Mouse (Mus musculus): Measurements from ENCODE around the gene Asgr2. TPM values are rescaled to one million over a fixed set of nuclear protein-coding genes. Genes with fewer than 3 reads are reported as not detected.
A peak's percentile ranks its signal among the peaks of the same experiment; 100 is the strongest.

The Asgr2 gene
- polyA plus RNA-seq (2016; fragmentation: Nextera tagmentation; extraction: Ambion mirVana), result 4.3 and 4.8 TPM in 2 replicates

DNA sequence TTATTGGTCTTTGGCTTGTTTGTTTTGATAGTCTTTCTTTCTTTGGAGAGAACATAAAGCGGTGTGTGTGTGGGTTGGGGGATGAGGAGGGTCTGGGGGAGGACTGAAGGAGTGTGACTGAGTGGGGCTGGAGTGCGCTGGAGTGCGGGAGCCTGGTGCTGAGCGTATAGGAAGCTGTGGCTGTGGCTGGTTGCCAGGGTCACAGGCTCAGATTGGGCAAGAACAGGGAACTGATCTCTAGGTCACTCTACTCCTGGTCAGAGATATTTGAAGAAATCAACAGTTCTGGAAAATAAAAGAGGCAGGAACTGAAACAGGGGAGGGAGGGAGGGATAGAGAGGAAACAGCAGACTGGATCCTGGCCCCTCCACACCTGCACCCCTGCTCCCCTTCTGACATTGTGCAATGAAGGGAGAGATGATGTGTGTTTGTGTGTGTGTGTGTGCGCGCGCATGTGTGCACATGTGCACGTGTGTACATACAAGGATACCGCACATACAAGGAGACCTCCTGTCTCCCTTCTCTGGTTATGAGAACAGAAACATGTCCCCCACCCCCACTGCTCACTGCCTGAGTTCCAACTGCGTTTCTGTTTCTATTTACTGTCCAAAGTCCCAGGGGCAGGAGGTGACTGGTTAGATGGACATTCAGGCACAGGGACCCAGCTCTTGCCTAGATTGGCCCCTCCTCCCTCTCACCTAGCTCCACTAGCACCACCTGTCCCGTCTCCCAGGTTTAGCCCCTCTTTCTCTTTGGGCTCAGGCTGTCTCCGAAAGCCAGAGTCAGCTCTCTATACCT lies at the start of gene Asgr2:
Gene Asgr2 (plus strand): TSS at position 659 of the 798 bp plus-strand sequence.
- Histone ChIP-seq H3K9me3 (replicated peaks) (no peaks in the 10 kb centered on the region), H3K9ac (peak within 1 kb of the TSS; percentile 27; the same call in 1 of the 2 replicates), H3K36me3 (no peaks in the 10 kb centered on the region), H3K4me1 (no peaks in the 10 kb centered on the region), H3K27ac (peak within 1 kb of the TSS; percentile 56), H3K27me3 (replicated peaks) (no peaks in the 10 kb centered on the region), H3K4me3 (no peak within 1 kb of the TSS), H3K4me2 (peak within 1 kb of the TSS; percentile 20; the same call in 1 of the 2 replicates)
- WGBS (ENCODE audit: insufficient replicate concordance), result 56% methylated on average over 12 of the region's 12 CpGs
- ATAC-seq, result peak; percentile 74

DNA sequence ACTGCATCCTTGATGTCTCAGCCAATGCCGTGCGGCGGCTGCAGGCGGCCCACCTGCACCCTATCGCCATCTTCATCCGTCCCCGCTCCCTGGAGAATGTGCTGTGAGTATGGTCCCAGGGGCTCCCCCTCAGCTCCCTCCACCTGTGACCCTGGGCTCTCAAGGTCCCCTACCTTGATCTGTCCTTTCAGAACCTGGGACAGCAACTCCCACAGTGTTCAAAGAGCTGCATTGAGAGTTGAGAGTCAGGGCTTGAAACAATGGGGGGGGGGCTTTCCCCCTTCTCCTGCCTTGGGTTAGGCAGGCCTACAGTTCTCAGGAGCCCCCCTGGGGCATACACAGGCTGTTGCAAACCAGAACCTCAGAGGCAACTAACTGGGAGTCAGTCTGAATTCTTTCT lies 48.8 kb upstream of the Asgr2 start:
- no peak overlapping the region for H3K4me3 ChIP-seq
- 85% methylated on average over 7 of the region's 7 CpGs for WGBS (ENCODE audit: insufficient replicate concordance)
- H3K27me3 ChIP-seq (replicated peaks), result no peaks in the 10 kb centered on the region
- H3K36me3 ChIP-seq, result peaks cover 27% of the 10 kb centered on the region
- no peak for ATAC-seq
- no peak overlapping the region for H3K4me2 ChIP-seq
- H3K9me3 ChIP-seq (replicated peaks), result no peaks in the 10 kb centered on the region
- no peak overlapping the region for H3K27ac ChIP-seq
- H3K4me1 ChIP-seq, result peaks cover 4% of the 10 kb centered on the region; the same call in 1 of the 2 replicates
- H3K9ac ChIP-seq, result no peak overlapping the region

DNA sequence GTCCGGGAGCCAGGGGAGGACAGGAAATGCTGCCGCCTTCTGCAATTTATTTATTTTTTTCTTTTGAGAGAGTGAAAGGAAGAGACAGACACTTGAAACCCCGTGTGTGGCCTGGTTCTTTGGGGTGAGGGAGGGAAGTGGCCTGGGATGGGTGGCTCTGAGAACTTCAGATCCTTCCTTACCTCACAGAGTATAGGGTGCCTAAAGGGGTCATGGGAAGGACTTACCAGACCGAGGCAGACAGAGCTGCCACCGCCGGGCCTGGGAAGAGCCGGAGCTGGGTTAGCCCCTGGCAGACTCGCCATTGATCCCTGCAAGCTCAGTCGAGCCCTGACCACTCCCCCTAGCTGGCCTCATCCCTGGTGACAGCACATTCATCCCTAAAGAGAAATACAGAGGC lies 47.0 kb upstream of the Asgr2 start:
- no peak overlapping the region for H3K27ac ChIP-seq
- ATAC-seq, result no peak
- 60% methylated on average over 9 of the region's 9 CpGs for WGBS (ENCODE audit: insufficient replicate concordance)
- H3K4me1 ChIP-seq, result peaks cover 1% of the 10 kb centered on the region; the same call in 1 of the 2 replicates
- H3K4me3 ChIP-seq, result no peak overlapping the region
- no peaks in the 10 kb centered on the region for H3K9me3 ChIP-seq (replicated peaks)
- H3K36me3 ChIP-seq, result peaks cover 21% of the 10 kb centered on the region
- H3K4me2 ChIP-seq, result no peak overlapping the region
- no peak overlapping the region; the same call in 1 of the 2 replicates for H3K9ac ChIP-seq
- H3K27me3 ChIP-seq (replicated peaks), result no peaks in the 10 kb centered on the region

DNA sequence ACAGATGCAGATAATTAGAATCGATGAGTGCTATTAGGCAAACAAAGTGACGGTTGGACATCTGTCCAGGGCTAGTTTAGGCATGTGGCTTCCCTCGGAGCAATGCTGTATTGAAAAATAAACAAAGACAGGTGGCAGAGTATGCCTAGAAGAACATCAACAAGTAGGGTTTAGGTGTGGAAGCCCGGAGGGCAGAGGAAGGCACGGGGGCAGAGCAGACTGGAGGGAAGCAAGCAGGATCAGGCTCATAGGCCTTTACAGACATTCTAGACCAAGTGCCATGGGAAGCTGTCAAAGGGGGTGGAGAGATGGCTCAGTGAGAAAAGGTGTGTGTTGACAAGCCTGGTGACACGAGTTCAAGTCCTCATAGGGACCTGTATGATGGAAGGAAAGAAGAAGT lies 43.1 kb upstream of the Asgr2 start:
- 73% methylated on average over 6 of the region's 6 CpGs for WGBS (ENCODE audit: insufficient replicate concordance)
- Histone ChIP-seq H3K27me3 (replicated peaks) (peaks cover 3% of the 10 kb centered on the region; the same call in 1 of the 2 replicates), H3K36me3 (peaks cover 4% of the 10 kb centered on the region; the same call in 1 of the 2 replicates), H3K4me2 (no peak overlapping the region), H3K9me3 (replicated peaks) (no peaks in the 10 kb centered on the region), H3K27ac (no peak overlapping the region), H3K4me3 (no peak overlapping the region), H3K9ac (no peak overlapping the region), H3K4me1 (no peaks in the 10 kb centered on the region)
- ATAC-seq, result no peak

GRCm38 (mm10) chr11:70049816-70050215 lies 42.6 kb upstream of the Asgr2 start:
- Histone ChIP-seq H3K36me3 (peaks cover 2% of the 10 kb centered on the region; the same call in 1 of the 2 replicates), H3K9ac (no peak overlapping the region), H3K9me3 (replicated peaks) (no peaks in the 10 kb centered on the region), H3K4me3 (no peak overlapping the region), H3K27ac (no peak overlapping the region), H3K27me3 (replicated peaks) (peaks cover 3% of the 10 kb centered on the region; the same call in 1 of the 2 replicates), H3K4me2 (no peak overlapping the region), H3K4me1 (no peaks in the 10 kb centered on the region)
- 50% methylated on average over 10 of the region's 10 CpGs for WGBS (ENCODE audit: insufficient replicate concordance)
- no peak for ATAC-seq

DNA sequence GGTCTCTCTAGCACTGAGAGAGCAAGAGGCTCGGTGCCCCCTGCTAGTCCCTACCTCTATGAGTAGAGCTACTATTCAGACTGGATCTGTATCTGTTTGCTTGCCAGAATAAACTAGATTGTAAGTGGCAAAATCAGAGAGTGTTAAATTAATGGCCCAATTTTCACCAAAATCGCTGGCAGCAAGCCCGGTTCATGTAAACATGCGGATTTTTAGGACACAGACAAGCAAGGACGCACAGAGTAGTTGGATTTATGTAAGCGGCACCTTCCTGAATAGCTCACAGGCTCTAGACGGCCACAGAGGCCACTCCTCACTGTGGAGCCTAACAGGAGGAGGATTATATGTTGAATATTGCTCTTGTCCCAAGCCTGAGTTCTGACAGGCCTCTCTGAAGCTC lies 39.3 kb upstream of the Asgr2 start:
- Histone ChIP-seq H3K27ac (no peak overlapping the region), H3K36me3 (no peaks in the 10 kb centered on the region), H3K27me3 (replicated peaks) (peaks cover 19% of the 10 kb centered on the region), H3K9me3 (replicated peaks) (no peaks in the 10 kb centered on the region), H3K9ac (no peak overlapping the region), H3K4me2 (no peak overlapping the region), H3K4me1 (peaks cover 9% of the 10 kb centered on the region), H3K4me3 (no peak overlapping the region)
- 59% methylated on average over 7 of the region's 7 CpGs for WGBS (ENCODE audit: insufficient replicate concordance)
- no peak for ATAC-seq

DNA sequence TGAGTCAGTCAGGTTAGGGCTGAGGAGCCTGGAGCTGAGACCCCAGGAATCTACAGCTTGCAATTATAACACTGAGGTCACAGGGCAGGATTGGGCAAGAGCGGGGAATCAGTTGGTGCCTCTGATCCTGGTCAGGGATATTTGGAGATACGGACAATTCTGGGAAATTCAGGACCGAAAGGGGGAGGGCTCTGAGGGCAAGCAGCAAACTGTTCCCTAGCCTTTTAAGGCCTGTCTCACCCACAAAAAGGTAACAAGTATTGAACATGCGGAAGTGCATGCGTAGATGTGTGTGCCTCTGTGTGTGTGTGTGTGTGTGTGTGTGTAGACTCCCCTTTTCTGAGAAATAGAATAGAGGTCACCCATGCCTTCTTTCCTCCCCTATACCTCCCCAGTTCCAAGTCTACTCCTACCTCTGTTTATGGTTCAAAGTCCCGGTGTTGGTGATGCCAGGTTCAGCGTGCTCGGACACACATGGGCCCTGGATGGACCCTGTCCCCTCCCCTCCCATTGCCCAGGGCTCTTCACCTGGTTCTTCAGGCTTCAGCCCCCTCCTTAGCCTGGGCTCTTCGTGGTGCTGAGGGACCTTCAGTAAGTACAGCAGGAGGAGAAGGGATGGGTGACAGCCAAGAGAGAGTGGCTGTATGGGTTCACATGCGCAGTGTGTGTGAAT lies 38.4 kb upstream of the Asgr2 start, which contains the start of gene Asgr1:
Gene Asgr1 (plus strand): TSS at position 188 of the 673 bp plus-strand sequence.
- Histone ChIP-seq H3K4me3 (no peak within 1 kb of the TSS), H3K36me3 (no peaks in the 10 kb centered on the region), H3K27ac (no peak within 1 kb of the TSS), H3K4me1 (peaks cover 9% of the 10 kb centered on the region), H3K9ac (no peak within 1 kb of the TSS), H3K27me3 (replicated peaks) (peaks cover 19% of the 10 kb centered on the region), H3K9me3 (replicated peaks) (no peaks in the 10 kb centered on the region), H3K4me2 (no peak within 1 kb of the TSS)
- WGBS (ENCODE audit: insufficient replicate concordance), result 70% methylated on average over 10 of the region's 10 CpGs
- peak; percentile 43 for ATAC-seq

DNA sequence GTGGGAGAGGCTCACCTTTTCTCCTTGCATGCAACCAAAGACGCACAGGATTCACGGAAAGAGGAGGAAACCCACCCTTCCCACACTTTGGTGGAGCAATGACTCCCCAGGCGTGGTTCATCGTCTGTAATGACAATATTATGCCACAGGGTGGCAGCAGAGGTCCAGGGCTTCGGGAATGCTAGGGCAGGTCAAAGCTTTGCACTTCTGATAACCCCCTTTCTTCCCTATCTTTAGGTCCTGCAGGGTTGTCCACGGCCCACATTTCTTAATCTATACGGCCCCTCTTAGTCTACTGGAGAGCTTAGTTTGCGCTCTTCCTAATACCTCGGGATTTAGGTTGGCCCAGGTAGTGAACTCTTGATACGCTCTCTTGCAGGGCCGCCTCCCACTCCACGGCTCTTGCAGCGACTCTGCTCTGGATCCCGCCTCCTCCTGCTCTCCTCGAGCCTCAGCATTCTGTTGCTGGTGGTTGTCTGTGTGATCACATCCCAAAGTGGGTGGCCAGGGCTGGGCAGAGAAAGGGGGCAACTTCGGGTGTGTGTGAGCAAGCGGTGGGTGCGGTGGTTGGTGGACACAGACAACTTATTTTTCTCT lies 36.7 kb upstream of the Asgr2 start:
- Histone ChIP-seq H3K4me2 (peak overlapping the region; percentile 20), H3K9ac (no peak overlapping the region), H3K27me3 (replicated peaks) (peaks cover 19% of the 10 kb centered on the region), H3K9me3 (replicated peaks) (no peaks in the 10 kb centered on the region), H3K4me3 (no peak overlapping the region), H3K27ac (no peak overlapping the region), H3K4me1 (peaks cover 9% of the 10 kb centered on the region), H3K36me3 (no peaks in the 10 kb centered on the region)
- ATAC-seq, result peak; percentile 60
- WGBS (ENCODE audit: insufficient replicate concordance), result 26% methylated on average over 18 of the region's 18 CpGs

DNA sequence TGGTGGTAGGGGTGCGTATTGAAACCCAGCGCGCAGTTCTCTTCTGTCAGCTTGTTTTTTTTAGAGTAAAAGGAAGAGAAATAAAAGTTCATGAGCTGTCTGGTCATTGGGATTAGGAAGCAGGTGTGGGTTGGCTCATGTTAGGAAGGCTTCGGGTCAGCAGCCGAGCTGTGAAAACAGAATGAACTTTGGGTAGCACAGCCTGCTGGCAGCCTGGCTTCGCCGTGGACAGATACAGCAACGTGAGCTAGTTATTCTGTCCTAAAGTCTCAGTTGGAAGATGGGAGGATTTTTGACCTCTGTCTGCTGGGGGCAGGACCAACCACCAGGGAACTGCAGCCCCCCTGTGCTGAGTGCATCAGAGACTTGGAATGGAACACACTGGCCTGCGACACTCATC lies 34.6 kb upstream of the Asgr2 start:
- Histone ChIP-seq H3K4me1 (peaks cover 9% of the 10 kb centered on the region), H3K9ac (no peak overlapping the region), H3K4me3 (no peak overlapping the region), H3K4me2 (no peak overlapping the region), H3K27me3 (replicated peaks) (peaks cover 15% of the 10 kb centered on the region), H3K27ac (no peak overlapping the region), H3K36me3 (no peaks in the 10 kb centered on the region), H3K9me3 (replicated peaks) (no peaks in the 10 kb centered on the region; the same call in 1 of the 2 replicates)
- ATAC-seq, result no peak
- 83% methylated on average over 9 of the region's 9 CpGs for WGBS (ENCODE audit: insufficient replicate concordance)

- whole genome bisulfite sequencing (ENCODE audit: insufficient replicate concordance), result 44% methylated on average over 6 of the region's 6 CpGs
- H3K27me3 ChIP-seq (replicated peaks), result peaks cover 15% of the 10 kb centered on the region
- H3K9me3 ChIP-seq (replicated peaks), result no peaks in the 10 kb centered on the region; the same call in 1 of the 2 replicates
- peaks cover 9% of the 10 kb centered on the region for H3K4me1 ChIP-seq
- H3K9ac ChIP-seq, result no peak overlapping the region
- no peak overlapping the region for H3K4me2 ChIP-seq
- H3K27ac ChIP-seq, result no peak overlapping the region
- H3K4me3 ChIP-seq, result no peak overlapping the region
- no peak for ATAC-seq
- H3K36me3 ChIP-seq, result no peaks in the 10 kb centered on the region
Observed at GRCm38 (mm10) chr11:70059930-70060329, 32.5 kb upstream of the Asgr2 start.

- no peak overlapping the region for H3K27ac ChIP-seq
- no peak overlapping the region for H3K4me2 ChIP-seq
- 50% methylated on average over 3 of the region's 3 CpGs for WGBS (ENCODE audit: insufficient replicate concordance)
- no peak for ATAC-seq
- no peak overlapping the region for H3K4me3 ChIP-seq
- no peaks in the 10 kb centered on the region for H3K27me3 ChIP-seq (replicated peaks)
- H3K4me1 ChIP-seq, result no peaks in the 10 kb centered on the region
- no peak overlapping the region for H3K9ac ChIP-seq
- no peaks in the 10 kb centered on the region for H3K36me3 ChIP-seq
- no peaks in the 10 kb centered on the region; the same call in 1 of the 2 replicates for H3K9me3 ChIP-seq (replicated peaks)
Observed at GRCm38 (mm10) chr11:70063053-70063452, 29.4 kb upstream of the Asgr2 start.

- Histone ChIP-seq H3K4me3 (no peak overlapping the region), H3K9me3 (replicated peaks) (no peaks in the 10 kb centered on the region; the same call in 1 of the 2 replicates), H3K27ac (no peak overlapping the region), H3K9ac (no peak overlapping the region), H3K4me1 (no peaks in the 10 kb centered on the region), H3K36me3 (no peaks in the 10 kb centered on the region), H3K4me2 (no peak overlapping the region), H3K27me3 (replicated peaks) (no peaks in the 10 kb centered on the region; the same call in 1 of the 2 replicates)
- 48% methylated on average over 4 of the region's 4 CpGs for WGBS (ENCODE audit: insufficient replicate concordance)
- ATAC-seq, result no peak
Observed at GRCm38 (mm10) chr11:70066701-70067100, 25.7 kb upstream of the Asgr2 start.
